Mouse (Mus musculus) megakaryocyte, embryonic 14.5 days (primary cell): Measurements from ENCODE around the gene Phkg1. TPM values are rescaled to one million over a fixed set of nuclear protein-coding genes. Genes with fewer than 3 reads are reported as not detected.
"Not testable (repeated sequence)": the region's sequence is repeated elsewhere in the genome, so short reads cannot be mapped to it uniquely, and the experiment has no call there.

Source experiments
- H3K27me3 ChIP-seq: replicated peaks from 2 replicates; pipeline ENCODE3; 2012; ENCODE audit warnings: inconsistent platforms
- H3K36me3 ChIP-seq: replicated peaks from 2 replicates; pipeline ENCODE3; 2012; ENCODE audit warnings: low read length, inconsistent platforms, mixed read lengths
- H3K4me1 ChIP-seq: 2 replicates; pipeline ENCODE4 v1.6.1; 2012; ENCODE audit warnings: inconsistent platforms
- H3K4me3 ChIP-seq: replicated peaks from 2 replicates; pipeline ENCODE3; 2012; ENCODE audit warnings: moderate library complexity, mild to moderate bottlenecking, inconsistent platforms
- H3K9me3 ChIP-seq: 2 replicates; pipeline ENCODE4 v1.6.1; 2012; ENCODE audit warnings: inconsistent platforms
- FLI1 ChIP-seq: IDR thresholded peaks from 2 replicates; pipeline ENCODE4 v1.6.1; 2012; ENCODE audit warnings: low read length, inconsistent platforms, mixed read lengths
- GATA1 ChIP-seq: IDR thresholded peaks from 3 replicates; pipeline ENCODE4 v1.6.1; 2012; ENCODE audit warnings: mixed read lengths, low read length, inconsistent platforms, borderline replicate concordance
- polyA plus RNA-seq: library from polyadenylated mRNA; stranded (reverse); fragments of >175 nt; gene quantifications from 2 replicates; pipeline ENCODE4 v1.2.3, GENCODE M21; 2012; ENCODE audit warnings: low replicate concordance; ENCODE audit not compliant: insufficient read depth

The Phkg1 gene
- polyA plus RNA-seq, 1 experiment, result 0.19 TPM

- Histone ChIP-seq H3K27me3 (no peaks in the 10 kb centered on the region), H3K4me1 (peaks cover 37% of the 10 kb centered on the region), H3K36me3 (no peaks in the 10 kb centered on the region), H3K4me3 (peak within 1 kb of the TSS; percentile 97), H3K9me3 (no peaks in the 10 kb centered on the region)
- TF ChIP-seq FLI1 (no peak), GATA1 (no peak)
Observed at GRCm38 (mm10) chr5:129908242-129908965, 10.1 kb upstream of the Phkg1 start, which contains the start of gene Nupr1l. Gene Nupr1l, plus strand, starts transcription at chr5:129908540.

GRCm38 (mm10) chr5:129907775-129908174, 9.4 kb upstream of the Phkg1 start:
- H3K9me3 ChIP-seq, result no peaks in the 10 kb centered on the region
- no peaks in the 10 kb centered on the region for H3K27me3 ChIP-seq
- no peaks in the 10 kb centered on the region for H3K36me3 ChIP-seq
- peak overlapping the region; percentile 97 for H3K4me3 ChIP-seq
- peaks cover 33% of the 10 kb centered on the region for H3K4me1 ChIP-seq
- TF ChIP-seq GATA1, result no peak
- TF ChIP-seq FLI1, result no peak

DNA sequence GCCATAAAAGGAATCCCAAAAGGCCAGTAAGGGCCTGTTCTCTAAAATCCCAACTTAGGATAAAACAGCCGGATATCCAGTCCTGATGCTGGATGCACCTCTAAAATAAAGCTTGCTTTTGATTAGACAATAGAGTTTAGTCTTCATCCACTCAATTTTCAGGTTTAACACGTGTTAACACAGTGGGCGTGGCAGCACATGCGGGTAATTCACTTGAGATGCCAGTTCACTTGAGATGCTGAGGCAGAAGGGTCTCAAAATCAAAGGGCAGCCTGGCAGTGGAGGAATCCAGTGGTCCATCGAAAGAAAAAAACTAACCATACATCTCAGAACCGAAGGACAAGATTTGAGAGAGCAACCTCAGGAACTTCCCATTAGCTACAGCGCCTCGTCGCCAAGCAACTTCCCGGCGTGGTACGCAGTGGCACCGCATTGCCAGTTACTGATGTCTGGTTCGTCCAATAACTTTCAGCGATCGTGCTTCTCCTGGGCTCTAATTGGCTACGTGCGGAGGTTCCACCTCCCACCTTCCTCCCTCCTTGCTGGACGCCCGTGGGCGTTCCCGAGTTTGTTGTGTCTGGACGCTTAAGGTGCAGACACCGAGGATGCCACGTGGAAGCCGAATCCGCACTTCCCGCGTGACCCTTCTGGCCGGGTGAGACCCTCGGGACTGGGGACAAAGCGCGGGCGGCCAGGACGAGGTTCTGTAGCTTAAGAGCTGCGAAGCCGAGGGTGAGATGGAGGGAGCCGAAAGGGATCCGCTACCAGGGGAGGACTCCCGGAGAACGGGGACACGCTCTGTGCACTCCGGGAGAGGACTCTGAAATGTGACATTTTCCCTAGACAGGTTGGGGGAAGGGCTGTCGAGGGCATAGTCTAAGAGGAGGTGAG, 2.9 kb downstream of the Phkg1 start, which contains the start of gene Zbed5:
TSS of gene Zbed5 (plus strand) at position 526 of the 891 bp plus-strand sequence.
- no peaks in the 10 kb centered on the region for H3K27me3 ChIP-seq
- no peaks in the 10 kb centered on the region for H3K9me3 ChIP-seq
- H3K4me1 ChIP-seq, result peaks cover 16% of the 10 kb centered on the region
- H3K4me3 ChIP-seq, result peak within 1 kb of the TSS; percentile 92
- H3K36me3 ChIP-seq, result no peaks in the 10 kb centered on the region
- TF ChIP-seq FLI1 (no peak), GATA1 (no peak)

- H3K4me1 ChIP-seq, result peaks cover 17% of the 10 kb centered on the region
- not testable (repeated sequence) for H3K4me3 ChIP-seq, H3K36me3 ChIP-seq, H3K9me3 ChIP-seq, H3K27me3 ChIP-seq
Observed at GRCm38 (mm10) chr5:129890390-129890789, 8.0 kb downstream of the Phkg1 start.

- no peaks in the 10 kb centered on the region for H3K27me3 ChIP-seq
- 0 out of 2 replicates have a peak, but pooled peaks cover 3% of the 10 kb centered on the region for H3K9me3 ChIP-seq
- peaks cover 29% of the 10 kb centered on the region for H3K4me1 ChIP-seq
- no peak for TF ChIP-seq FLI1
- TF ChIP-seq GATA1, result no peak
- H3K4me3 ChIP-seq, result peak within 1 kb of the TSS; percentile 97
- peaks cover 30% of the 10 kb centered on the region for H3K36me3 ChIP-seq
Observed at GRCm38 (mm10) chr5:129886911-129887636, 11.3 kb downstream of the Phkg1 start, which contains the start of gene Chchd2. Gene Chchd2, minus strand, starts transcription at chr5:129887470.

DNA sequence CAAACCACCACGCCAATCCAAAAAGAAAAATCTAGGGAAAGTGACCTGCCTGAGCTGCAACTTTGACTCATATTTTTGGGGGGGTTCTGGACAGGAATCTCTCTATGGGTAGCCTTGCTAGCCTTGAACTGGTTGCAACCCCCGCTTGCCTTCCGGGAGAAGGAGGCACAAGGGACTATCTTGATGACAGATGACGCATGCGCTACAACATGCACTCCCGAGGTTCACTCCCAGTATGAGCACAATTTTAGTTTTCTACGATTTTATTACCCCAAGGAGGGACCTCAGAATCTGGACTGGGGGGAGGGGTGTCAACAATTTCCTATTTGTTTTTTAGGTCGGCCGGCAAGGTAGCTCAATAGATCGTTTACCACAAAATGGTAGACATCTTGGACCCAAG, 12.1 kb downstream of the Phkg1 start:
- peaks cover 38% of the 10 kb centered on the region for H3K36me3 ChIP-seq
- H3K4me3 ChIP-seq, result peak overlapping the region; percentile 97
- no peak for TF ChIP-seq FLI1
- TF ChIP-seq GATA1, result no peak

GRCm38 (mm10) chr5:129879888-129880287, 18.5 kb downstream of the Phkg1 start:
- TF ChIP-seq GATA1 (no peak), FLI1 (no peak)
- H3K36me3 ChIP-seq, result peaks cover 54% of the 10 kb centered on the region

More for the DNA sequence above, 12.1 kb downstream of the Phkg1 start:
- Histone ChIP-seq H3K4me1 (peaks cover 29% of the 10 kb centered on the region), H3K9me3 (0 out of 2 replicates have a peak, but pooled peaks cover 3% of the 10 kb centered on the region), H3K27me3 (no peaks in the 10 kb centered on the region)

GRCm38 (mm10) chr5:129878946-129879345, 19.4 kb downstream of the Phkg1 start:
- H3K4me3 ChIP-seq, result no peak overlapping the region
- H3K27me3 ChIP-seq, result no peaks in the 10 kb centered on the region
- no peaks in the 10 kb centered on the region for H3K9me3 ChIP-seq
- peaks cover 26% of the 10 kb centered on the region for H3K4me1 ChIP-seq
- H3K36me3 ChIP-seq, result peaks cover 45% of the 10 kb centered on the region
- no peak for TF ChIP-seq FLI1
- no peak for TF ChIP-seq GATA1

More at GRCm38 (mm10) chr5:129879888-129880287, 18.5 kb downstream of the Phkg1 start:
- no peaks in the 10 kb centered on the region for H3K27me3 ChIP-seq
- H3K4me3 ChIP-seq, result no peak overlapping the region
- peaks cover 30% of the 10 kb centered on the region for H3K4me1 ChIP-seq
- no peaks in the 10 kb centered on the region for H3K9me3 ChIP-seq

DNA sequence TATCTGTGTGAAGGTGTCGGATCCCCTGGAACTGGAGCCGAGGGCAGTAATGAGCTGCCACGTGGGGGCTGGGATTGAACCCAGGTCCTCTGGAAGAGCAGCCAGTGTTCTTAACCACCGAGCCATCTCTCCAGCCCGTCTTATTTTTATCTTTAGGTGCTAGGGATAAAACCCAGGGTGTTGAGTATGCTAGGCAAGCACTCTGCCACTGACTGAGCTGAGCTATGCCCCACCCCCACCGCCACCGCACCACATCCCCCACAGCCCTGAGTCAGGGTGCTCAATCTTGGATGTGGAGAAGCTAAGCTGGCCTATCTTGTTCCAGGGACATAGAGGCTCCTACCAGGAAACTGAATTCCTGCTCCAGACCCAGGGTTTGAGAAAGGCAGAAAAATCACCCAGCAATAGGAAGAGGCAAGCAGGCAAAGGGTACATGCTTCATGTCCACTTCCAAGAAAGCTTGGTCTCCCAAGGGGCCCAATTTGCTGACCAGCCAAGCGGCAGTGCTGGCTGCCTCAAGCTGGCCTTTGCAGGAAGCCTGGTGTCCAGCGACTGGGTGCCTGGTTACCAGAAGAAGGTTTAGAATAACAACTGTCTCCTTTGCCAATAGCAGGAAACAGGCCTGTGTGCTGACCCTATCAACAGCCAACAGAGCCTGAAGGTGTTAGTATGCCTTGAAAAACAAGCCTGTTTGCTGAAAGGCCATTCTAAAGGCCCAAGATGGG, 20.5 kb downstream of the Phkg1 start:
- TF ChIP-seq FLI1 (no peak), GATA1 (no peak)
- Histone ChIP-seq H3K4me3 (no peak overlapping the region), H3K9me3 (no peaks in the 10 kb centered on the region), H3K36me3 (peaks cover 37% of the 10 kb centered on the region), H3K4me1 (peaks cover 23% of the 10 kb centered on the region), H3K27me3 (peaks cover 5% of the 10 kb centered on the region)
